Mouse (Mus musculus) cerebellum, adult 2 months (tissue): ENCODE data around the gene Adprh.

Experiments used
- CTCF ChIP-seq: fragments of 200-500 bp; IDR thresholded peaks from 2 replicates; pipeline ENCODE4 v1.5.1; 2011; ENCODE audit warnings: low read depth, mild to moderate bottlenecking, control low read depth, low read length, moderate library complexity, borderline replicate concordance; ENCODE audit not compliant: insufficient read depth
- POLR2A ChIP-seq: fragments of 200-500 bp; IDR thresholded peaks from 2 replicates; pipeline ENCODE4 v1.6.1; 2011; ENCODE audit warnings: low read length, control low read depth, borderline replicate concordance; ENCODE audit not compliant: insufficient read depth

- TF ChIP-seq POLR2A (no peak), CTCF (no peak)
Measured at GRCm38 (mm10) chr16:38467091-38467916, 14.8 kb upstream of the Adprh start.
